Mouse (Mus musculus) megakaryocyte, adult 5-6 weeks (primary cell): ENCODE measurements around the gene Sdhaf4. TPM values are rescaled to one million over a fixed set of nuclear protein-coding genes. Genes with fewer than 3 reads are reported as not detected.
"Not testable (repeated sequence)": the region's sequence is repeated elsewhere in the genome, so short reads cannot be mapped to it uniquely, and the experiment has no call there.

ENCODE experiments used
- ATAC-seq: 2 replicates; pipeline ENCODE4 v1.8.0; 2016; ENCODE audit warnings: mild to moderate bottlenecking, inconsistent platforms; ENCODE audit not compliant: poor library complexity, severe bottlenecking
- total RNA-seq, 2 experiments: library from RNA; stranded (forward) in 1 of 2; stranded (reverse) in 1 of 2; fragments of 153-499, 151-499 nt in 1 of 2; fragments of 221-1000, 200-1000 nt in 1 of 2; gene quantifications; 2 replicates each; pipeline versions ENCODE4 v1.2.3 to v1.2.4; 2015 to 2017

Sdhaf4 gene
- total RNA-seq (2015) (17.3 and 20.7 TPM in 2 replicates), total RNA-seq (2017) (4.4 and 4.9 TPM in 2 replicates)

DNA sequence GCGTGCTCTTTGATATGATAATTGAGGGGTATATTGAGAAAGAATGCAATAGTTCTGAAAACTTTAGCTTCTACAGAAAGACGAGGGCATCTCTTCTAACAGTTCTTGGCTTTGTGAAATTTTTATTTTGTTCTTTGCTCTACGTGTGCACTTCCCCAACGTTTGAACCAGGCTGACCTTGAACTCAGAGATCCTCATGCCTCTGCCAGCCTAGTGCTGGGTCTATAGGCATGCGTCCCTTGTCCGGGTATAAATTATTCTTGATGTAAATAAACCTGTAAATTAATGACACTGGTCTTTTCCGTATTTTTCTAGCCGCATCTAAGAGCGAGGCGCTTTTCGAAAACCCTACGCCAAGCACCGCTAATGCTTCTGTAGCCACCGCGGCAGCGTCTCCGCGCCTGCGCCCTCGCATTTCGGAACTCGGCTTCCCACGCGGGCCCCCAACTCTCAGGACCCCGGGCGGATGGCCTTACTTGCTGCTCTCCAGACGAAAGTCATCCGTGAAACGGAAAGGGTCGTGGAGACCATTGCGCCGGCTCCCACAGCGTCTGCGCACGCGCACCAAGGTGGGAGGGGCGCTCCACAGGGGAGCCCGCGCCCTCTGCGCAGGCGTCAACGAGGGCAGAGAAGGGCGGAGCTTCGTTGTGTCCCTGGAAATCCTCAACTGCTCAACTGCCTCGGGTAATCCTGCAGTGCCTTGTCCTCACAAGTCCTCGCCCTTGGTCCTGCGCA lies at the start of gene Sdhaf4:
Sdhaf4 (minus strand) TSS at position 587 of the 735 bp plus-strand sequence.
- ATAC-seq = peak; percentile 95

DNA sequence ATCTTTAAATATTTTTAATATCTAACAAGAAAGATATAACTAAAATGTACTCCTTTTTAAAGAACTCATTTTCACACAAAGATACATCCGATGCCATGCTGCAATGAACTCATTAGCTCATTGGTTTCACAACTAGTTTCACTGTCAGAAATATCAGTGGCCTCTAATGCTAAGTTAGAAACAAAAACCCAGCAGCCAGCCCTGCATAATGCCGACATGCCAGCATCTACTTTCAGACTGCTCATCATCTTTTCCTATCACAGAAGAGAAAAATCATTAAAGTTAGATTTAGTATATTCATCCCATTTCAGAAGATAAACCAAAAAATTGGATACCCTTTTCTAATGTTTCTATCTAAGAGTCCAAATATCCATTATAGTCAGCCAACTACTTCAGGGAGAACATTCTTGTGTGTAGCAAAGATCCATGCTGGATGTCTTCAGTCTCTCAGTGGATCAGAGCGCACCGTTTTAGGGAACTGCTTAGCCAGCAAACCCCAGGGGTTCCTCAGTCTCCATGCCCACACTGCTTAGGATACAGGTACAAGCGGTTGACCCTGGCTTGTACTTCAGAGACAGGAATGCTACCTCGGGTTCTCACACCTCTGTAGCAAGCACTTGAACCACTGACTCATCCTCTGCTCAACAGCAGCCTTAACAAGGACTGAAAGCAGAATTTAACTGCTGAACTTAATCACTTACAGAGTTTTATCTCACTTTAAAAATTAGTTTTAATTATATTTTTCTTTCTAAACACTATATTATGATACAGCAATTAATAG lies 41.5 kb upstream of the Sdhaf4 start:
- no peak for ATAC-seq

DNA sequence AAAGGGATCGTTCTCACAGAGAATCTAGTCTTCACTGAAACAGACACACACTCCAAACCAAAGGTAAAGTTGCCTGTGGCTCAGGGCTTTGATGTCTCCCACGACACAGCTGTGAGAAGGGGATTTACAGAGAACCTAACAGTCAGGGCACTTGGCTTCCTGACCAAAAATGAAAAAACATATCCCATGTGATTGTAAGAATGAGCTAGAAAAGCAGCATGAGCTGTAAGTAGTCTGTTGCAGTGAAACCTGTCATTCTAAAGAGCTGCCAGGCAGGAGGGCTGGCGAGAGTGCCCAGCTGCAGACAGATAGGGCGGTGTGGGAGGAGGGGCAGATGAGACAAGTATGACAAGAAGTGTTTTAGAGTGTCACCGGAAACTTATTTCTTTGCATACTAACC lies 40.2 kb upstream of the Sdhaf4 start:
- ATAC-seq = no peak

DNA sequence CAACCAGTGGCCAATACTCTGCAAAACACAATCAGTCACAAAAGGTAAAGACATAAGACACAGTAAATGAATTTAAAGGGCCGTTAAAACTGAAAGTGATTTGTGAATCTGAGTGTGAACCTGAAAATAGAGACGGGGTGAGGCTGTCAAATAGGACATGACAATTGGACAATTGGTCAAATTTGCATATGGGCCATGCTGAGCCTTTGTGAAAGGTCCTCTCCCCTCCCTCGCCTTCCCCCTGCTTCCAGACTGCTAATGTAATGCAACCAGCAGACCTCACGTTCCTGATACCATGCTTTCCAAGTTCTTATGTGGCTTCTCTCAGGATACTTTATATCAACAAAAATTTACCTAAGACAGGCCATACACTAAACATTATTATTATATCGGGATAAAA lies 37.6 kb upstream of the Sdhaf4 start:
- ATAC-seq = no peak

DNA sequence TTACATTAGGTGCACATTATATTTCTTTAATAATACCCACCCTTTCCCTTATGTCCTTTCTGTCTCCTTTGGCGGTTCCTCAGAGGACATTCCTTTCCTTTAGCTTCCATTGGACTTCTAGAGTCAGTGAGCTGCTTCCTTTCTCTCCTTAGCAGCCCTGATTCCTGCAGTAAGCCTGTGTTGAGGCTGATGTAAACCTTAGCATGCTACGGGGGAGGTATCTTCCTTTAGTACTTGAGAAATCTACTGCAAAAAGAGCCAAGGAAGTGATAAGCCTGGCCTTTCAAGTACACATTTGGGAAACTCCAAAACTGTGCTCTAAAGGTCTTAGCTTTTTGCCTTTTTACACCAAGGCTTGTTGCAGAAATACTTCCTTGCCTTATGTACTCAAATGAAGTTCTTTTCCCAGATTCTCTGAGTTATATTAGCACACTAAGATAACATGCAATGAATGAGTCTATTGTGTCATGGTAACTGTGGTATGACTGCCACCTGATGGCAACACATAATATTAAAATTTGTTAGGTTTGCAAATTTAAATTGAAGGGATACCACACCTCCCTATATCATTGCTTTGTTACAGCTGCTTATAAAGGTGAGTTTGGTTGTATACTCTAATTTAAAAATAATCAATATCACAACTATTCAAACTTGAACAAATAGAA lies 28.4 kb upstream of the Sdhaf4 start:
- no peak for ATAC-seq

DNA sequence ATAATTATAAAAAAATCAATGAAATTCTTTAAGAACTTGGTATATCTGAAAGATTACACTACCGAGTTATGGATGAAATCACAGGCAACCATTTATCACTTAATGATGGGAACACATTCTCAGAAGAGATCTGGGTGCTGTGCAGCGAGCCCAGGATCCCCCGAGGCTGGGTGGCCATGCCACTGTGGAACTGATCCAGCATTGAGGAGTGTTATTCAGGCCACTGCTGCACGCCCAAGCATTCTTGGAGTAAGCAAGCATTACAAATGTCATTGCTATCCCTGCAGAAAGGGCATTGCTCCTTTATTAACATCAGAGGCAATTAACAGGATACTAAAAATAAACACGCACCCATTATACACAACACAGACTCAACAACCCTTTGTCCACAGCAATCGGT lies 5.4 kb upstream of the Sdhaf4 start:
- no peak for ATAC-seq

DNA sequence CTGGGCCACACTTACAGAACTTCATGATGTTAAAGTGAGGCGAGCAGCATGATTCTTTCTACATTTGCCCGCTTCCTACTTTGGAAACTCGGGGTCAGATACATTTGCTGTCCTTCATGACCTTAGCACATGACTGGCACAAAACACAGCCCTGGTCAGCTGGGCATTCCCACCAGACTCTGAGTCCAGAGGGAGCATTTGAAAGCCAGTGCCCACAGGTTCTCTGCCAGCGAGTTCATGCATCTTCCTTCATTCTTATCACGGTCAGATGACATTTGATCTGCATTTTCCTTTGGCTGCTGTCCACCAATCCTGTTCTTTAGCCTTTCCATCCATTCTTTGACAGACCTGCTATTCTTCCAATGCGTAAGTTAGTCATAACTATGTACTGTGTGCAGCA lies 4.6 kb upstream of the Sdhaf4 start:
- no peak for ATAC-seq

DNA sequence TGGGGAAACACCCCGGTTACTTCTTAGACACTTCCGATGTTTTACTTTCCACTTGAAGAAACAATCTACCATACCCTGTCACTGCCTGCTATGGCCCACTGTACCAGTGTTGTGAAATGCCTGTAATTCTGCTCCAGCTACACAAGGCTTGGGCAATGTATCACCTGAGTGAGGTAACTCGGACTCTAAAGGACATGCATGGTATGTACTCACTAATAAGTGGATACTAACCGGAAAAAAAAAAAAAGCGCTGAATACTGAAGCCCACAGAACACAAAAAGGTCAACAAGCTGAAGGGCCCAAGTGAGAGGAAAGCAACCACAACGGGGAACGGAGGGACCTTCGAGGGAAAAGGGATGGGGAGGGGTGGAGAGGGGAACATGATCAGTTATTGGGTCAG lies 2.2 kb upstream of the Sdhaf4 start:
- no peak for ATAC-seq

DNA sequence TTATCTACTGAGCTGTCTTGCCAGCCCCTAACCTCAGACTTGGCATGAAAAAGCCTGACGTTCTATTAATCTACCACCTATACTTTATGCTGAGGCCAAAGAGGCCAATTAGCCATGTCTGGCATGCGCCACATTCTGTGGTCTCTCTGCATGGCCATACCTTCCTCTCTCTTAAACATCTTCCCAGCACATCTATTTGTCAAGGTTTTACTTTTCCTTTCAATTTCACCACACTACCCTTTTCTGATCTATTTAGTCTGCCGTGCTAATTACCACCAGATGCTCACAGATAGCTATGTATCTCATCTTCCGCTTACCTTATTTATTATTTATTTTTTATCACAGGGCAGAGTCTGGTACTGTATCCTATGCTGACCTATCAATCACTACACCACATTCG lies 6.1 kb downstream of the Sdhaf4 start:
- no peak for ATAC-seq

DNA sequence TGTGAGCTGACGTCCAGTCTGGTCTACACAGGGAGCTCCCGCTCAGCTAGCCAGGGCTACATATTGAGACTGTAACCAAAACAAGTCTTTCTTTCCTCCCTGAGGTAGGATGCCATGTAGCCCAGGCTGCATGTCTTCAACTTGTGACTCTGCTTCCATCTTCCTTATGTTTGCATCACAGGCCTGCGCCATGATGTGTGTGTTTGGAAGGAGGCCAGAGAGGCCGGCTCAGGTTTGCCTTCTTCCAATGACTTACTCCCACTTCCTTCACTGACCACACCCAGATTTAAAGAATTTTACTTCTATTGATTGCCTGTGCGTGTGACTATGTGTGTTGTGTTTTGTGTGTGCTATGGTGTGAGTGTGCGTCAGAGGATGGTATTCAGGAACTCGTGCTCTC lies 6.6 kb downstream of the Sdhaf4 start:
- no peak for ATAC-seq

DNA sequence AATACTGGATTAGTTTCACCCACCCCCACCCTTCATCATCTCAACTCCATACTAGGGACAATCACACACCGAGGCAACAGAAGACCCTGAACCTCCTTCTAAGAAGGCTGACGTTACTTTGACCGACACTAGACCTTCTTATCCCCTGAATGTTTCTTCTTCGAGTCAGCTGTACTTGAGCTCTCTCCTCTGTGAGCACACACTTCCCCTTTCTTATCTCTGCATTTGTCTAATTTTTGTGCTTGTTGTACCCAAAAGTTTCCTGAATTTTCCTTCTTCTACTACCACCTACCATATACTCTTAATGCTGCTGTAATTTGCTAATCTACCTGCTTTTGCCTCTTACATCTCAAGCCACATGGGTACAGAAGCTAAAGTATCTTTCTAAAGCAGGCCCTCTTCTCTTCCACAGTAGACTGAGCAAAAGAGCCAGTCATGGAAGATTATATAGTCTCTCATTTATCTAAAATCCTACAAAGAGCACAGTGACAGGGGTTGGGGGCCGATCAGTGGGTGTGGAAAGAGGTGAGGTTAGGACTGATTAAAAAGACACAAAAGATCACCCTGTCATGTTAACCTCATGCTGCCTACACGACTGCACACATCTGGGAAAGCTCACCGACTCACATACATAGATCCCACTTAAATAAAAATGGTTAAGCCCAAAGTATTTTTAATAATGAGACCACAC lies 7.2 kb downstream of the Sdhaf4 start:
- no peak for ATAC-seq

DNA sequence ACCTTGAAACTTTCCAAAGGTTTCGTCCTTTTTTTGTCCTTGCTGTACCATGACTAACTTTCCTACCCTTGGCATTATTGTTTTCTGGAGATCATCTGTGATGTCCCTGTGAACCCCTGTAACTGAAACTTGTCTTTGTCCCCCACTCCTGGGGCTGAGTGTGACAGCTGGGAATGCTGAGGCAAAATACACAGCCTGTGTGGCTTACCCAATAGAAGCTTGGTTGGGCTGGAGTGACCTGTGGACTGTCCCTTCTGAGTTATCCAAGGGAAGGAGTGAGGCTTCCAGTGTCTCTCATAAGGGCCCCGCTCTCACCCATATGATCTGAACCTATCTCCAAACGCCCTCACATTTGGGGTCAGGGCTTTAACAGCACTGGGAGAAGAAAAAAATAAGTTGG lies 8.0 kb downstream of the Sdhaf4 start:
- no peak for ATAC-seq

DNA sequence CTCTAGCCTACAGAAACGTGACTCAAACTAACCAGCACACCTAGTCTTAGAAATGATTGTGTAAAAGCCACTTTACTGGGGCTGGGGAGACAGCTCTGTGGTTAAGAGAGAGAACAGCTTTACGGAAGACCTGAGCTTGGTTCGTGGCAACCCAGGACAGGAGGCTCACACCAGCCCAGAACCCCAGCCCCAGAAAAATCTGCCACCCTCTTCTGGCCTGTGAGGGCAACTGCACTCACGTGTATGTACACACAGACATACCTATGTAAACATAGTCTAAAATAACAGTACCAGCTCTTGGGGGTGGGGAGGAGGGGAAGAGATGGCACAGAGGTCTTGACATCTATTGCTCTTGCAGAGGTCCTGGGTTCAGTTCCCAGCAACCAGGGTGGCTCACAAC lies 10.0 kb downstream of the Sdhaf4 start:
- no peak for ATAC-seq

DNA sequence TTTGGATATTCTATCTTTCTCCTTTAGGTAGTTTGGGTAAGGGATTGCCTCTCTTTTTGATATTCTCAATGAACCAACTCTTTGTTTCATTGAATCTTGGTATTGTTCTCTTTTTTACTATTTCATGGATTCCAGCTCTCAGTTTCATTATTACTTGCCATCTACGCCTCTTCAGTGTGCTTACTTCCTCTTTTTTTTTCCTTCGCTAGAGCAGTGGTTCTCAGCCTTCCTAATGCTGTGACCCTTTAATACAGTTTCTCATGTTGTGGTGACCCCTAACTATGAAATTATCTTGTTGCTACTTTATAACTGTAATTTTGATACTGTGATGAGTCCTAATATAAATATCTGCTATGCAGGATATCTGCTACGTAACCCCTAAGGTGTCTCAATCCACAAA lies 22.3 kb downstream of the Sdhaf4 start:
- peak; percentile 87 for ATAC-seq

DNA sequence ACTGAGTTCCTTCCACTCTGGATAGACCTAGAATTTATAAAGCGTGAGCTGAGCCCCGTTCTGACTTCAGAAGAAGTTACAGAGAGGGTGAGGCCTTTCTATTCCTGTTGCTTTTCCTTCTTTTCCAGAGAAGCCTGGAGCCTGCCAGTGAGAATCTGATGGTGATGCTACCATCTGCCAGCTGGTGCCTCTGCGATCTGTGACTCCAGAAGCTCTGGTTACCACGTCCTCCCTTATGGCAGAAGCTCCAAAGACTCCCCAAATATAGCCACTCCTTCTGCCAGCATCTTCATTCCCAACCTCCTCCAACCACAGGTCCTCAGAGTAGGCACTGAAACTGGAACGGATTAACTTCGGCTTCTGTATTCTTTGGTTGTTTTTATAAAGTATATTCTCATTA lies 27.2 kb downstream of the Sdhaf4 start:
- no peak for ATAC-seq

DNA sequence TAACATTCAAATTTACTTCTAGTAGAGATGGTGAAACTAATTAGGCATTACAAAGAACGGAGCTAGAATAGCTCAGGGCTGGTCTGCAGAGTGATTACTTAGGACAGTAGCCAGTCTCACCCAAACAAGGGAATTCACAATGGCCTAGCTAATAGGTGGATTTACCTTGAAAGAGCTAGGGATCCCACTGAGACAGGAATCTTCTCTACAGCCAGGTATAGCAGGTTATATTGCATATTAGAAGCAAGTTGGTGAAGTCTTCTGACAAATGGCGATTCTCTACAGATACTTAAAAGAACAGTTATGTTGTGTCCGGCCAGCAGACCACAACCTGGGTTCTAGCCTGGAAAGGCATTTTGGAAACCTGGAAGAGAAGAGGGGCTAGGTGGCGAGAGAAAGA lies 34.3 kb downstream of the Sdhaf4 start:
- ATAC-seq = not testable (repeated sequence)

DNA sequence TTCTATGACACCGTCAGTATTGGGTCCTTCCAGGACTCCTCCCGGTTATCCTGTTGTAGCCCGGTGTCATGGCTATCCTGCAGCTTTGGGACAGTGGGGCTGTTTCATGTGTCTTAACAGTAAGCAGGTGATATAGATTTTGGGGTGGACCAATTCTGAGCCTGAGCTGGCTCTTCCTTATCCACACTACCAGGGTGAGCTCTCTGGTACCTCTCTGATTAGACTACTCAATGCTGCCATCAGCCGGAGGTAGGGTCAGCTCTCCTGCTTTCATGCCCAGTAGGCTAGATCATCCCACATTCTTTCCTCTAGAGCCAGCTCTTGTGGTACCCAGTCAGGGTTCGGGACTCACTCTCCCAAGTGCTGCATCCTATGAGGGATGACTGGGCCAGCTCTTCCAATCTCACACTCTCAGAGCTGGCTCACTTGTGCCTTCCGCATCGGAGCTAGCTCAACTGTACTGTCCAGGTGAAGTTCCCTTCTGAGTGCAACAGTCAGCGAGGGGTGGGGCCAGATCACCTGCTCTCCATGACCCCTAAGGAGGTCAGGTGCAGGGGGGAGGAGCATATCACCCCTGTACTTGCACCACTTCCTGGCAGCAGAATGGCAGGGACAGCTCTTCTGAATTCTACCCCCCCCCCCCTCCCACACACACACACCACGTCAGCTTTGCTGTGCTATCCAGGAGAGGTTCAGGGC lies 37.3 kb downstream of the Sdhaf4 start:
- ATAC-seq = no peak

DNA sequence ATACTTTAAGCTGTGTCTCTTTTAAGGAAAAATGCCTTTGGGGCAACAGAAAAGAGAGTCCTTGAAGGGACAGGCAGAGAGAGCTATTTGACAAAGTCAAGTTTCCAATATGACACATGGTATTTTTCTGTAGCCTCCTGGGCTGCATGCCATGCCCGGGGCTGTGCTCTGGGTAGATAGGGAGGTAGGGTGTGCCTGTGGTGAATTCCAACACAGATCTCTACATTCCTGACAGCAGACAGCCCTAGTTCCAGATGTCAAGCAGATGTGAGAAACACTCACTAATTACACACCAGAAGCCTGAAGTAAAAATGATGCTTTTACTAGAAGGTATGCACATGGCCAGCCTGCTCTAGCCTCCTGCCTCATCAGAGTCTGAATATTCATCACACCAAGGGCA lies 39.2 kb downstream of the Sdhaf4 start:
- peak; percentile 51; the same call in 1 of the 2 replicates for ATAC-seq

DNA sequence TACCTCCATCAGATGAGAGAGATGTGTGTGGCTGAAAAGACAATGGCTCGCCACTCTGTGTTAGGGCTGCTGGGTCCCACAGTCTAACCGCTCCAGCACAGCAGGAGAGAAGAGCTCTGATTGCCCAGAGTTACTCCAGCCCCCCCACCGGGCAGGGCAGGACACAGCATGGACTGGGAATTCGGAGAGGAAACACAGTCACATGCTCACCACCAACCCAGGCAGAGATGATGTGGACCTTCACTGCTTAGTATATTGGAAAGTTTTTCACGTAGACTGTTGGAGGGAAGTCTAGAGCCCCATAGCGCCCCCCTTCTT lies 46.1 kb downstream of the Sdhaf4 start:
- ATAC-seq = no peak

DNA sequence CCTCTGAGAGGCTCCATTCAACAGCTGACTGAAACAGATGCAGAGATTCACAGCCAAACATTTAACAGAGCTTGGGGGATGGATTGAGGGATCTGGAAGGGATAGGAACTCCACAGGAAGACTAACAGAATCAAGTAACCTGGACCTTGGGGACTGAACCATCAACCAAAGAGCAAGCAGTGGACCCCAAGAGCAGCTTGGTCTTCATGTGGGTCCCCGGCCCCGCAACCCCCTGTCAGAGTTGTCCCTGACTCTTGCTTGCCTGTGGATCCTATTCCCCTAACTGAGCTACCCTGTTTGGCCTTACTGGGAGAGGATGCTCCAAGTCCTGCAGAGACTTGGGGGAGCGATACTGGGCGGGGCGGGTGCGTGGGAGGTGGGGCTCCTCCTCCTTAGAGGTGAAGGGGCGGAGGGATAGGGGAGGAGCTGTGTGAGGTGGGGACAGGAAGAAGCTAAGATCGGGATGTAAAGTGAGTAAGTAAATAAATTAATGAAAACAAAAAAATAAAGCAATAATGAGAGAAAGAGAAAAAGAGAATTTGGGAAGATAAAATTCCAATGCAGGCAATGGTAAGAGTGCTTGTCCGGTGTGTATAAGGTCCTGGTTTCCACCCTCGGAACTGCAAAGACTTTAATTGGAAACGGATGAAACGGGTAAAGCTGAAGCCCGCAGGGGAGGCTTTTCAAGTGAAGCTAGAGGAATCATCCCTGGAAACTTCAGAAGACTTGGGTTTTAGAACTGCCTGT lies 46.6 kb downstream of the Sdhaf4 start:
- ATAC-seq = no peak
